Mouse (Mus musculus): ENCODE measurements around the gene Slc16a5.

Slc16a5 gene

GRCm38 (mm10) chr11:115462243-115462891 lies at the start of gene Slc16a5:
TSS of gene Slc16a5 (plus strand) at chr11:115462474.
- no peak for DNase-seq (ENCODE audit: low spot score)

- DNase-seq (ENCODE audit: low spot score), result peak; percentile 94
Observed at GRCm38 (mm10) chr11:115419531-115420237, 42.6 kb upstream of the Slc16a5 start, which contains the start of the genes Atp5h and Kctd2. TSS of gene Atp5h (minus strand) at chr11:115419962. TSS of gene Kctd2 (plus strand) at chr11:115420128.

GRCm38 (mm10) chr11:115420336-115421190 lies 41.7 kb upstream of the Slc16a5 start:
- DNase-seq (ENCODE audit: low spot score), result peak; percentile 85

GRCm38 (mm10) chr11:115421328-115421727 lies 40.9 kb upstream of the Slc16a5 start:
- DNase-seq (ENCODE audit: low spot score), result no peak

- DNase-seq (ENCODE audit: low spot score), result no peak
Observed at GRCm38 (mm10) chr11:115421972-115422371, 40.3 kb upstream of the Slc16a5 start.

- DNase-seq (ENCODE audit: low spot score), result no peak
Observed at GRCm38 (mm10) chr11:115423091-115423490, 39.2 kb upstream of the Slc16a5 start.

- no peak for DNase-seq (ENCODE audit: low spot score)
Observed at GRCm38 (mm10) chr11:115424666-115425065, 37.6 kb upstream of the Slc16a5 start.

GRCm38 (mm10) chr11:115425671-115426070 lies 36.6 kb upstream of the Slc16a5 start:
- no peak for DNase-seq (ENCODE audit: low spot score)

- DNase-seq (ENCODE audit: low spot score), result peak; percentile 73
Observed at GRCm38 (mm10) chr11:115427482-115428331, 34.6 kb upstream of the Slc16a5 start.

GRCm38 (mm10) chr11:115429307-115429706 lies 33.0 kb upstream of the Slc16a5 start:
- DNase-seq (ENCODE audit: low spot score), result no peak

- no peak for DNase-seq (ENCODE audit: low spot score)
Observed at GRCm38 (mm10) chr11:115430561-115430960, 31.7 kb upstream of the Slc16a5 start.

GRCm38 (mm10) chr11:115432814-115433213 lies 29.5 kb upstream of the Slc16a5 start:
- DNase-seq (ENCODE audit: low spot score), result no peak

- DNase-seq (ENCODE audit: low spot score), result no peak
Observed at GRCm38 (mm10) chr11:115433342-115433741, 28.9 kb upstream of the Slc16a5 start.

- no peak for DNase-seq (ENCODE audit: low spot score)
Observed at GRCm38 (mm10) chr11:115435596-115436337, 26.5 kb upstream of the Slc16a5 start.

- DNase-seq (ENCODE audit: low spot score), result no peak
Observed at GRCm38 (mm10) chr11:115437571-115438122, 24.6 kb upstream of the Slc16a5 start.

- no peak for DNase-seq (ENCODE audit: low spot score)
Observed at GRCm38 (mm10) chr11:115439326-115439725, 22.9 kb upstream of the Slc16a5 start.

GRCm38 (mm10) chr11:115439906-115440595 lies 22.2 kb upstream of the Slc16a5 start, which contains the start of gene Trim80:
TSS of gene Trim80 (plus strand) at chr11:115440545.
- no peak for DNase-seq (ENCODE audit: low spot score)

- no peak for DNase-seq (ENCODE audit: low spot score)
Observed at GRCm38 (mm10) chr11:115441417-115441816, 20.9 kb upstream of the Slc16a5 start.

- peak; percentile 64 for DNase-seq (ENCODE audit: low spot score)
Observed at GRCm38 (mm10) chr11:115446906-115447305, 15.4 kb upstream of the Slc16a5 start.

All from testis, postnatal 10 days (tissue).